Mouse (Mus musculus): ENCODE results near the gene Crip1. TPM values are rescaled to one million over a fixed set of nuclear protein-coding genes. Genes with fewer than 3 reads are reported as not detected.
A peak's percentile ranks its signal among the peaks of the same experiment; 100 is the strongest.
"Not testable (repeated sequence)": the region's sequence is repeated elsewhere in the genome, so short reads cannot be mapped to it uniquely, and the experiment has no call there.

Gene Crip1
- polyA plus RNA-seq, 1 experiment from 2014 or later: 26.8 TPM

GRCm38 (mm10) chr12:113188349-113189055 is 42.4 kb downstream of the Crip1 start:
- Histone ChIP-seq H3K9ac (replicated peaks; ENCODE audit: low read length) (no peak overlapping the region; the same call in 1 of the 2 replicates), H3K36me3 (ENCODE audit: control insufficient read depth, insufficient read depth, low read length) (peaks cover 36% of the 10 kb centered on the region), H3K27ac (replicated peaks; ENCODE audit: low read depth, low read length) (no peak overlapping the region), H3K4me1 (ENCODE audit: control insufficient read depth, insufficient read depth, low read length) (peaks cover 23% of the 10 kb centered on the region), H3K27me3 (ENCODE audit: control insufficient read depth, insufficient read depth, low read length) (no peaks in the 10 kb centered on the region), H3K9me3 (ENCODE audit: control insufficient read depth, low read length) (no peaks in the 10 kb centered on the region), H3K4me2 (ENCODE audit: low read length) (peak overlapping the region; percentile 89), H3K4me3 (replicated peaks; ENCODE audit: low read depth, low read length) (peak overlapping the region; percentile 71)
- DNase-seq: no peak
- ATAC-seq (ENCODE audit: low FRiP score, low TSS enrichment): no peak
- 94% methylated on average over 51 of the region's 51 CpGs for WGBS

- Histone ChIP-seq H3K4me1 (ENCODE audit: control insufficient read depth, insufficient read depth, low read length) (no peaks in the 10 kb centered on the region), H3K9me3 (ENCODE audit: control insufficient read depth, low read length) (0 out of 2 replicates have a peak, but pooled peaks cover 4% of the 10 kb centered on the region), H3K27ac (replicated peaks; ENCODE audit: low read depth, low read length) (no peak overlapping the region), H3K4me2 (ENCODE audit: low read length) (no peak overlapping the region), H3K4me3 (replicated peaks; ENCODE audit: low read depth, low read length) (no peak overlapping the region), H3K27me3 (ENCODE audit: control insufficient read depth, insufficient read depth, low read length) (no peaks in the 10 kb centered on the region), H3K36me3 (ENCODE audit: control insufficient read depth, insufficient read depth, low read length) (peaks cover 34% of the 10 kb centered on the region), H3K9ac (replicated peaks; ENCODE audit: low read length) (no peak overlapping the region)
- WGBS: 80% methylated on average over 2 of the region's 2 CpGs
- DNase-seq: no peak
- no peak for ATAC-seq (ENCODE audit: low FRiP score, low TSS enrichment)
Observed at GRCm38 (mm10) chr12:113193423-113193822, 47.3 kb downstream of the Crip1 start.

- H3K4me1 ChIP-seq (ENCODE audit: control insufficient read depth, insufficient read depth, low read length); H3K4me2 ChIP-seq (ENCODE audit: low read length); H3K9ac ChIP-seq (replicated peaks; ENCODE audit: low read length); H3K27me3 ChIP-seq (ENCODE audit: control insufficient read depth, insufficient read depth, low read length); H3K36me3 ChIP-seq (ENCODE audit: control insufficient read depth, insufficient read depth, low read length); ATAC-seq (ENCODE audit: low FRiP score, low TSS enrichment); H3K4me3 ChIP-seq (replicated peaks; ENCODE audit: low read depth, low read length); H3K27ac ChIP-seq (replicated peaks; ENCODE audit: low read depth, low read length); DNase-seq; H3K9me3 ChIP-seq (ENCODE audit: control insufficient read depth, low read length): not testable (repeated sequence)
- 98% methylated on average over 3 of the region's 6 CpGs for WGBS
Observed at GRCm38 (mm10) chr12:113199132-113199531, 53.0 kb downstream of the Crip1 start.

GRCm38 (mm10) chr12:113201301-113201700 is 55.2 kb downstream of the Crip1 start:
- DNase-seq (no peak), ATAC-seq (ENCODE audit: low FRiP score, low TSS enrichment) (no peak)
- Histone ChIP-seq H3K27ac (replicated peaks; ENCODE audit: low read depth, low read length) (no peak overlapping the region), H3K9me3 (ENCODE audit: control insufficient read depth, low read length) (no peaks in the 10 kb centered on the region), H3K4me3 (replicated peaks; ENCODE audit: low read depth, low read length) (no peak overlapping the region), H3K36me3 (ENCODE audit: control insufficient read depth, insufficient read depth, low read length) (no peaks in the 10 kb centered on the region), H3K4me1 (ENCODE audit: control insufficient read depth, insufficient read depth, low read length) (no peaks in the 10 kb centered on the region), H3K27me3 (ENCODE audit: control insufficient read depth, insufficient read depth, low read length) (no peaks in the 10 kb centered on the region), H3K9ac (replicated peaks; ENCODE audit: low read length) (no peak overlapping the region), H3K4me2 (ENCODE audit: low read length) (no peak overlapping the region)
- 87% methylated on average over 4 of the region's 4 CpGs for WGBS

- H3K9ac ChIP-seq (replicated peaks; ENCODE audit: low read length): no peak overlapping the region
- H3K4me3 ChIP-seq (replicated peaks; ENCODE audit: low read depth, low read length): no peak overlapping the region
- no peaks in the 10 kb centered on the region for H3K27me3 ChIP-seq (ENCODE audit: control insufficient read depth, insufficient read depth, low read length)
- no peak overlapping the region for H3K27ac ChIP-seq (replicated peaks; ENCODE audit: low read depth, low read length)
- no peaks in the 10 kb centered on the region for H3K9me3 ChIP-seq (ENCODE audit: control insufficient read depth, low read length)
- DNase-seq: no peak
- no peak overlapping the region for H3K4me2 ChIP-seq (ENCODE audit: low read length)
- H3K4me1 ChIP-seq (ENCODE audit: control insufficient read depth, insufficient read depth, low read length): no peaks in the 10 kb centered on the region
- H3K36me3 ChIP-seq (ENCODE audit: control insufficient read depth, insufficient read depth, low read length): no peaks in the 10 kb centered on the region
- ATAC-seq (ENCODE audit: low FRiP score, low TSS enrichment): no peak
Observed at GRCm38 (mm10) chr12:113202008-113202407, 55.9 kb downstream of the Crip1 start.

Other genes starting within 250 kb of the Crip1 start
- gene Jag2, start 216.5 kb upstream of the Crip1 start, polyA plus RNA-seq (2014; fragmentation: Nextera tagmentation; extraction: Ambion mirVana): 15.1 and 18.5 TPM in 2 replicates
- 53.2 and 59.4 TPM in 2 replicates for gene Nudt14, start 204.2 kb upstream of the Crip1 start, polyA plus RNA-seq (2014; fragmentation: Nextera tagmentation; extraction: Ambion mirVana)
- gene Btbd6, start 169.8 kb upstream of the Crip1 start, polyA plus RNA-seq (2014; fragmentation: Nextera tagmentation; extraction: Ambion mirVana): 49.8 and 54.3 TPM in 2 replicates
- gene Brf1, start 145.6 kb upstream of the Crip1 start, polyA plus RNA-seq (2014; fragmentation: Nextera tagmentation; extraction: Ambion mirVana): 37.7 and 55.1 TPM in 2 replicates
- 28.7 and 32.5 TPM in 2 replicates for gene Pacs2, start 131.8 kb upstream of the Crip1 start, polyA plus RNA-seq (2014; fragmentation: Nextera tagmentation; extraction: Ambion mirVana)
- gene Tex22, start 71.8 kb upstream of the Crip1 start, polyA plus RNA-seq (2014; fragmentation: Nextera tagmentation; extraction: Ambion mirVana): 0.43 TPM in 1 of 2 replicates, not detected in the other
- gene Mta1, start 48.0 kb upstream of the Crip1 start, polyA plus RNA-seq (2014; fragmentation: Nextera tagmentation; extraction: Ambion mirVana): 20.8 and 22.0 TPM in 2 replicates
- 297 and 329 TPM in 2 replicates for gene Crip2, start 6.1 kb upstream of the Crip1 start, polyA plus RNA-seq (2014; fragmentation: Nextera tagmentation; extraction: Ambion mirVana)
- 11.9 and 14.1 TPM in 2 replicates for gene Tedc1, start 10.1 kb downstream of the Crip1 start, polyA plus RNA-seq (2014; fragmentation: Nextera tagmentation; extraction: Ambion mirVana)
- gene Tmem121, start 39.6 kb downstream of the Crip1 start, polyA plus RNA-seq (2014; fragmentation: Nextera tagmentation; extraction: Ambion mirVana): 24.5 and 61.9 TPM in 2 replicates

All from midbrain, embryonic 14.5 days (tissue).